Mouse (Mus musculus) spleen, adult 18-20 months (tissue): ENCODE results near the gene Abtb2.
A peak's percentile ranks its signal among the peaks of the same experiment; 100 is the strongest.

Source experiments
- DNase-seq, 2 experiments: peaks; one replicate each; pipeline ENCODE4 v3.0.0; 2022; ENCODE audit warnings: mixed read lengths in 2 of 2

Abtb2 gene

GRCm38 (mm10) chr2:103664341-103664740, 98.2 kb downstream of the Abtb2 start:
- DNase-seq, result no peak

GRCm38 (mm10) chr2:103667962-103668815, 102.1 kb downstream of the Abtb2 start:
- DNase-seq, result no peak

- DNase-seq, result no peak
Observed at GRCm38 (mm10) chr2:103668939-103669338, 102.8 kb downstream of the Abtb2 start.

GRCm38 (mm10) chr2:103669561-103669960, 103.5 kb downstream of the Abtb2 start:
- DNase-seq, result no peak

- no peak for DNase-seq
Observed at GRCm38 (mm10) chr2:103670276-103670680, 104.2 kb downstream of the Abtb2 start.

- no peak for DNase-seq
Observed at GRCm38 (mm10) chr2:103672573-103673119, 106.5 kb downstream of the Abtb2 start.

- no peak for DNase-seq
Observed at GRCm38 (mm10) chr2:103673609-103674008, 107.5 kb downstream of the Abtb2 start.

GRCm38 (mm10) chr2:103675391-103675790, 109.3 kb downstream of the Abtb2 start:
- DNase-seq, result no peak

GRCm38 (mm10) chr2:103676808-103677207, 110.7 kb downstream of the Abtb2 start:
- no peak for DNase-seq

GRCm38 (mm10) chr2:103677614-103678369, 111.7 kb downstream of the Abtb2 start:
- DNase-seq, result no peak

GRCm38 (mm10) chr2:103678433-103678832, 112.3 kb downstream of the Abtb2 start:
- no peak for DNase-seq

GRCm38 (mm10) chr2:103680364-103681110, 114.4 kb downstream of the Abtb2 start:
- no peak for DNase-seq

- no peak for DNase-seq
Observed at GRCm38 (mm10) chr2:103681149-103681548, 115.0 kb downstream of the Abtb2 start.

GRCm38 (mm10) chr2:103682261-103682722, 116.2 kb downstream of the Abtb2 start:
- peak; percentile 49 to 52 for DNase-seq

- DNase-seq, result peak in 1 of 2 experiments; percentile 18
Observed at GRCm38 (mm10) chr2:103682927-103683442, 116.9 kb downstream of the Abtb2 start.

GRCm38 (mm10) chr2:103684431-103684830, 118.3 kb downstream of the Abtb2 start:
- DNase-seq, result no peak

- DNase-seq, result no peak
Observed at GRCm38 (mm10) chr2:103684926-103685577, 118.9 kb downstream of the Abtb2 start.

- DNase-seq, result no peak
Observed at GRCm38 (mm10) chr2:103685581-103685980, 119.5 kb downstream of the Abtb2 start.

GRCm38 (mm10) chr2:103687143-103687542, 121.0 kb downstream of the Abtb2 start:
- no peak for DNase-seq

GRCm38 (mm10) chr2:103687888-103688287, 121.8 kb downstream of the Abtb2 start:
- DNase-seq, result no peak

GRCm38 (mm10) chr2:103690425-103690824, 124.3 kb downstream of the Abtb2 start:
- DNase-seq, result no peak

- no peak for DNase-seq
Observed at GRCm38 (mm10) chr2:103690828-103691227, 124.7 kb downstream of the Abtb2 start.
